Mouse (Mus musculus) spleen, postnatal 36 days (tissue): ENCODE results near the gene Aldh1a2.

ENCODE experiments used
- DNase-seq, 2 experiments: peaks; one replicate each; pipeline ENCODE4 v3.0.0; 2022; ENCODE audit warnings: low spot score in 2 of 2, mixed read lengths in 1 of 2

The Aldh1a2 gene

DNA sequence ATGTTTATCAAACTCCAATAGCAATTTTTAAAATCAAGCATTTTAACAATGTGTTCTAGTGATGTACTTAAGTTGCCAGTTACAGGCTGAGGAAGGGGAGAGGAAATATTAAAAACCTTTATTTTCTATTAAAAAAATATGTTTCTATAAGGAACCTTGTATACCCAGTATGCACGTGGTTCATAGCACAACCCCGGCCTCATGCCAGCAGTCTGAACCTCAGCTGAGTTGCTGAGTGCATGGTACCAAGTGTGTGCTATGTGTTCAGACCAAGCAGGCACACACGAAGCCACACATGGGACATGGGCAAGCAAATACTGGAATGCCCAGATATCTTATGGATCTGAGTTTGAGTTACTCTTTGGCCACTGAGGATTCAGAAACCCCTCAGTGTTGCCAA is 74.2 kb downstream of the Aldh1a2 start:
- no peak for DNase-seq

DNA sequence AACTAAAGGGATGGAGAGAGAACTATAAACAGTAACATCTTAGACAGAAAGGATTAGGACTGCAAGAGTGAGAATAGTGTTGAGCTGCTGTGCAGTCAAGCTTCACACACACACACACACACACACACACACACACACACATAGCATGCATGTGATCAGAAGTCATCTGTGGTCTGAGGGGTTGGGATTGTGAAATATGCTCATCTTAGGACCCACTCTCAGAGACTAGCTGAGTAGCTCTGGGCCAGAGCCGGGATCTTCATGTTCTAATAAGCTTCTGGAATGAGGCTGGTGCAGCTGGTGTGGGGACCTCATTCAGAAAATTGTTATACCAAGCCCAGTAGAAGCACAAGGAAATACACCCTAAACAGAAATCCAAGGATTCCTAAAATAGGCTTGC is 75.1 kb downstream of the Aldh1a2 start:
- DNase-seq: no peak

DNA sequence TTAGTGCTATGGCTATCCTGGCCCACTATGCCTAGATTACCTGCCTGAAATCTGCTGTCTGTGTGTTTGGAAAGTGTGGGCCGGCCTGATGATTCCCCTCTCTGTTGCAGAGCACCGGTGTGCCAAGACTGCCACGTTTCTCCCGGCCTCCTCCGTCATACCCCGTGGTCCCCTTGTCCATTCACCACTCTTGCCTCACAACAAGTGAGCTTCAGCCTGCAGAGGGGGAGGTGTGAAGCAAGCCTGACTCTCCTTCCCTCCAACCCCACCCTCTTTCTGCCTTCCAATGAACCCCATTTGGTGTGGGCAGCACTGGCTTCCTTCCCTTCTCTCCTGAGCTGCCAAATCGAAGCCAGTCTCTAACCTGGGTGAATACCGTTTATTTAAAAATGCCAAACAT is 79.9 kb downstream of the Aldh1a2 start:
- no peak for DNase-seq

DNA sequence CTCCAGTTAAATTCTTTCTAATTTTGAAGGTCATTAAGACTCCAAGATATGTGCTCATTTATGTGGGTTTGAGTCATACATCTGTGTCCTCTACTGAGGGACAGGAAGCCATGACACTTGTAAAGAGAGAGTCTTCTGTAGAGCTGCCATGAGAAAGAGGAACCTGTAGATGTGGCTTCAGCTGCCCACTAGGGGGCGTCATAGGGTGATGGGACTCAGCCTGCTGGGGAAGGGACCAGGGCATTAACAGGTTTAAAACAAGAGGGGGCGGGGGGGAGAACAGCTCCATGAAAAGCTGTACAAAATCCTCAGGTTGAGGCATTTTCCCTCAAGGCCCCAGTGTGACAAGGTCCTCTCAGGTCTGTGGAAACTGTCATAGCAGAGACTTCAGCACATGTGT is 88.0 kb downstream of the Aldh1a2 start:
- no peak for DNase-seq

DNA sequence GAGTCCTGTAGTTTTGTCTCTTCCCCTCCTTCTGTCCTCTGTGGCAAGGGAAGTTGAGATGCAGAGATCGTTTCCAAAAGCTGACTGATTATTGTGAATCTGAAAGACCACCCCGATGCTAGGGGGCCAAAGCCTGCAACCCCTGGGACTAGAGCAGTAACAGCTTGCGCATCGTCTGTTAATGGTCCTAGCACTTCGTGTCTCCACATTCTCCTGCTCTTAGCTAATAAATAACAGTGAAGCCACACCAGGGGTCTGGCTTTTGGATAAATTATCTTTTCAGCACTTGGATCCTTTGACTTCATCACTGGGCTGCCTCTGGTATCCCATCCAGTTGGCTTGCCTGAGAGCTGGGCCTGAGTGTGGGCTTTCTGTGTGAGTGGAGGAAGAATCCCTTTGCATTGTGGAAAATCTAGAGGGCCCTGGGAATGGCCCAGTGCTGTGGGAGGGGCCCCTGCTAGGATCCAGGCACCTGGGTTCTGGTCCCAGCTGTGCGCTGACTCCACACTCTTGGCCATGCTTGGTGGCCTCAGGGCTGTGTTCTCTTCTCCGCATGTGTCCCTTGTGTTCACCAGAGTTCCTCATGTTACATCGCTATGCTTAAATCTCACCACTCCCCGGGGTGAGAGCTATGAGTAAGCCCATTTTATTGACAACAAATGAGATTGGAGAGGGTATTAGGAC is 91.7 kb downstream of the Aldh1a2 start:
- DNase-seq: no peak

DNA sequence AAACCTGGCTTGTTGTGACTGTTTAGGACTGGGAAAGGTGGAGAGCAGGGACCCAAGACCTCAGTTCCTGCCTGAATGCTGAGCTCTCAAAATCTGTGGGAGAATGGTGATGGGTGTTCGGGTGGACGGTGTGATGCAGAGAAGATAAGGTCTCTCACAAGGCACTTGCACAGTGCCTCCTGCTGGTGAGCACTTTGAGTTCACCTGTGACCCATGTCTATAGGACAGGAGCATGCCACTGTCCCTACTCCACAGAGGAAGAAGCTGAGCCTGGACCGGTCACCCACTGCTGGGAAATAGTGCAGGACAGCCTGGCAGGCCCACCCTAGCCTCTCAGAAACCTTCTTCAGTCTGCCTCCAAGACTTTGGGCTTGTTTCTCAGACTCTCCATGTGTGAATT is 100.4 kb downstream of the Aldh1a2 start:
- no peak for DNase-seq

DNA sequence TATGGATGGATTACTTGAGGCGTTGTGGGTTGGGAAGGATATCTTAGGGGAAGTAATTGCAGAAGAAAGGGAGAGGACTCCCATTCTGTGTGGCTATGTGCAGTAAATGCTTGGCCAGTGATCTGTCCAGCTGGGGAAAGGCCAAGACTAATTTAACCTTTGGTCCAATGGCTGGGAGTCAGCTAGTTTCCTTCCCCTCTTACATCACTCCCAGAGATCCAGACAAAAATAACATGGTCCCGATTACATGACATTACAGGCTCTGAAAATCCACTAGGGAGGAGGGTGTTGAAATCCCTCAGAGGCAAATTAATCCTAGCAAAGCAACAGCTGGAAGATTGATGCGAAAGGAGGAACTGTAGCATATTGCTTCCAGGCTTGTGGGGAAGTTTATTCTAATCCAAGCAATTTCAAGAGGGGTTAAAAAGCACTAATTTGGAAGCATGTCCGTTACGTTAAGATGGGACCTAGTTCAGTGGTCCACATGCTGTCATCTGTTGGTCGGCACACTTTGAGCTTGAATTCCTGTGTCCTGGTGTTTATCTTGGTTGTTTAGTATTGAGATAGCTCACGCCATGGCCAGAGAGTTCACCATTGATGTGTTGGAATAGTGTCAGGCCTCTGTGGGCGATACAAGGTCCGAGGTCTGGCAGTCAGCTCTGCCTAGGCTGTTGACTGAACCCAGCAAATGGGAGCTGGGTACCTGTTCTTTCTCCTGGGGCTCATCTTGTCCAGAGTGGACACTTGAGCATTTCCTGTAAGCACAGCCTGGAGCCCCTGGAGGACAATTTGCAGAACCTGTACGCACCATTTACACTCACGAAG is 101.7 kb downstream of the Aldh1a2 start:
- no peak for DNase-seq

DNA sequence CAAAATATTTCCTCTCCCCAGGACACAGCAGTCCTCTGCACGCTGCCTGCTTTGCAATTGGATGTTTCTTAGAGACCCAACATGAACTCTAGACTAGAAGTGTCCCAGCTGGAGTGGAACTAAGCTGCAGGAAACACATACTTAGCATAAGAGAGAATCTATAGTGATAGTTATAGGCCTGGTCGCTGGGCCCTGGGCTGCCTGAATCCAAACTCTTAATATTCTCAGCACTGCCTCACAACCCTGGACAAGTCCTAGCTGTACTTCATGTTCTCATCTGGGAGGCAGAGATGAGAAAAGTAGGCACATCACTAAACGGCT is 102.3 kb downstream of the Aldh1a2 start:
- no peak for DNase-seq

DNA sequence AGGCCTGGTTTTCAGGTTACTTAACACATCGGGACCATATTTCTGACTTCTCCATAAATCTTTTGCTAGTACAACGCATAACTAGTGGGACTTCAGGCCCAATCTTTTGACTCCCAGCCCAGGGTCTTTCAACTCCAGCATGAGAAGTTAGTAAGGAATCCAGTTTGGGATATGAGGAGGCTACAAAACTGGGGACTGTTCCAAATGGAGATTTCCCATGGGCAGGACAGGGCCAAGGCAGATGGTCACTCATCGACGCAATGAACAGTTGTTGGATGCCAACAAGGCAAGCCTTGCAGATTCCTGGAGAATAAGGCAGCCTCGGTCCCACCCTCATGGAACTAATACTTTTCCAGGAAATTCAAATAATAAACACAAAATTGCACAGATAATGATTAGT is 104.2 kb downstream of the Aldh1a2 start:
- DNase-seq: no peak

DNA sequence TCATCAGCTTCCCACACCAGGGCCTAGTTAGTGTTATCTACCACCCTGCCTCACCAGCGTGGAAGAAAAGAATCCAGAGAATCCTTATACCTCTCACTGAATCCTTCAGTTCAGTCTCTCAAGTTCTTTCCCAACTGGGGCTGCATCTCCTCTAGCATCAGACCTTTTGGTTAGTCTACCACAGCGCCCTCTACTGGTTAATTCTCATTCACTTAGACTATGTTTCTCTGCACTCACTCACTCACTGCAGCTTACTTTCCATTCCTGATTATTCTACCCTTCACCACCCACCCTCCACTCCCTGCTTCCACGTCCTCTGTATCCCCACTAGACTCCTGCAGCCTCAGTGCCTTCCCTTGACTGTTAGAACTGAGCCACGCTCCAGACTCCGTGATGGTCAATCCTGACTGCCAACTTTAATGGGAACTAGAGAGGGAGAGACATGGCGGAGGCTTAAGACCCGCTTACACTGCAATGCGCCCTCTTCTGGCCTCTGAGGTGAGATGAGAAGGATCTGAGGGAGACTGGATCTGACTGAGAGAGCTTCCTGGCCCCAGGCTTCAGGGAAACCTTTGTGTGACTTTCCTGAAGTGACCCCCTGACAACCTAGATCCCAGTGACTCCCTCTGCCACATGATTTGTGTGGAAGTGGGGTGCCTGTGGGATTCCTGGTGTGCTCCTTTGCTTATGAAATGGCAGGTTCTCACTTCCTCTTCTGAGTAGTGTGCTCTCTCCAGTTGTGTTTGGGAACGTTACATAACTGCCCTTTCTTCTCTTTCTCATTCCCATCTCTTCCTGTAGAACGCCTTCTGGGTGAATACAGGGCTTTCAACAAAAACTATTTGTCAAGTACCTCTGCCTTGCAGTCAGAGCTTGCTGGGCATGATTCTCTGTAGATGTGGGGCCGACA is 104.9 kb downstream of the Aldh1a2 start:
- DNase-seq: no peak

DNA sequence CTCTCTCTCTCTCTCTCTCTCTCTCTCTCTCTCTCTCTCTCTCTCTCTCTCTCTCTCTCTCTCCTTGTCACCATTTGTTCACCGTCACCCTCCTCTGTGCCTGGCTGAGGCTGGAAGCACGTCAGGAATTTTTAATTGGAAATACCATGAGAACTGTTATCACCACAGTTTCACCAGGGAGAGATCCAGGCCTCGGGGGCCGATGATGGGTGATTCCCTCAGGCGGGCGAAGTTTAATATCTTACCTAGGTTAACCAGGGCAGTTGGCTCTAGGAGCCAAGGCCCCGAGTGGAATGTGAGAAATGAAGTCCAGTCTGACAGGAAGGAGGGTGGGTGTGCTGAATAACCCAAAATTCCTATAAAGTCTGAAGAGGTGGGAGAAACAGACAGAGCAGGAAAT is 105.8 kb downstream of the Aldh1a2 start:
- no peak for DNase-seq

DNA sequence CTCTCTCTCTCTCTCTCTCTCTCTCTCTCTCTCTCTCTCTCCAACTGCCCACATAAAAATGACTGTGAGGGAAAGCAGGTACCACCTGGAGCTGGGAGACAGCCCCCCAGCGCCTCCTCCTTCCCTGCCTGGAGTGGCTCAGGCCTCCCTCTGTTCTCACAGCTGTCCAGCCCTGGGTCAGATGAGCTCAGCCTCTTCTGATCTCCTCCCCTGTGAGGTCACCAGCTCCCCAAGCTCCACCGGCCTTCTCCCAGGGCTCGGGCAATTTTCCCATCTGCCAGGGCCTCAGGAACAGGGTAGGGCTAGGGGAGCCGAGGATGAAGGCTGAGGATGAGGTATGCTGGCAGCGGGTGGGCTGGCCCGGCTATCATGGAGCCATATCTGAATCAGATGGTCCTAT is 106.3 kb downstream of the Aldh1a2 start:
- no peak for DNase-seq

DNA sequence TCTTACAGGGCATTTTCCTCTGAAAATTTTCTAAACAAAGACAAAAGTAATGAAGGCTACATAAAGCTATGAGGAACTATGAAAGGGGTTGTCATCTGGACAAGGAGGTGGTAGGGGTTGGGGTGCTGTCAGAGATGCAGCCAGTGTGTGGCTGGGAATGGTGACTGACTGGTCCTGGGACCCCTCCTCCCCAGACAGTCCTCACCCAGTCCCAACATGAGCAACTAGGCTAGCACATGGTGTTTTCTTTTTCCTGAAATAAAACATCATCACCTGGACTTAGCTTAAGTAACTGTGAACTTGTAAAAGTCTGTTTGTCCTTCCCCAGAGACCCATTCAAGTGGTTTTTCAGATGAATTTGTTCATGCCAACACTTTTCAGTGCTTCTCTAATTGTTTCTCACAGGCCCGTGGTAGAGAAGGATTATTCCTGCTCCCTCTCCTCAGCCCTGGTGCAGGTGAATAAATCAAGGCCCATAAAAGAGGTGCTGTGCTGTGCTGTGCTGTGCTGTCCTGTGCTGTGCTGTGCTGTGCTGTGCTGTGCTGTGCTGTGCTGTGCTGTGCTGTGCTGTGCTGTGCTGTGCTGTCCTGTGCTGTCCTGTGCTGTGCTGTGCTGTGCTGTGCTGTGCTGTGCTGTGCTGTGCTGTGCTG is 107.8 kb downstream of the Aldh1a2 start:
- no peak for DNase-seq

DNA sequence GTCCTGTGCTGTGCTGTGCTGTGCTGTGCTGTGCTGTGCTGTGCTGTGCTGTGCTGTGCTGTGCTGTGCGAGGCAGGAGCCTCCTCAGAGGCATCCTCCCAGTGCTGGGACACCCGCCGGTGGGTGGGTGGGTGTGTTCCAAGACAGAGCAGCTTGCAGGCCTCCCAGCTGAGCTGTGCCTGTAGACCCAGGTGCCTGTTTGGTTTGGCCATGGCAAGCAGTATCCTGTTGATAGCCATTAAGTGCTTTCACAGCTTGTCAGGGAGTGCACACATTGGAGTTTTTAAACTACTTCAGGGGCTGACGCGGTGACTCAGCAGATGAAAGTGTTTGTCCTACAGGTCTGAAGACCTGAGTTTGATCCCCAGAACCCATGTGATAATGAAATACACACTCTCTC is 108.5 kb downstream of the Aldh1a2 start:
- DNase-seq: no peak

DNA sequence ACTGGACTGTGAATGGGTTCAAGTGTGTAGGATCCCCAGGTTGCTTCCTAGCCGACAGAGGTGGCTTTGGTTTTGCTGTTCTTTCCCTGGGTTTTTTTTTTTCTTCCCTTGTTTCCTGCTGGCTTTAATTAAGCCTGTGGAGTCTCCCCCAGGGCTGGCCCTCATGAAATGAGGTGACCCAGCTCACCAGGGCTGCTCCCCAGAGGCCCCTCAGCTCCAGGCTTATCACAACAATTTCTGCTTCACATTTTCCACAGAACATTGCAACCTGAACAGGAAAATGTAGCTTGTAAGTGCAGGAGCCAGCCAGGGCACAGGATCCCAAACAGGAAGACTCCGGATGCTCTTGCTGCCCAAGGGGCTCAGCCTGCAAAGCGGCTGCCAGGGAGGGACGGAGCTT is 110.7 kb downstream of the Aldh1a2 start:
- no peak for DNase-seq

DNA sequence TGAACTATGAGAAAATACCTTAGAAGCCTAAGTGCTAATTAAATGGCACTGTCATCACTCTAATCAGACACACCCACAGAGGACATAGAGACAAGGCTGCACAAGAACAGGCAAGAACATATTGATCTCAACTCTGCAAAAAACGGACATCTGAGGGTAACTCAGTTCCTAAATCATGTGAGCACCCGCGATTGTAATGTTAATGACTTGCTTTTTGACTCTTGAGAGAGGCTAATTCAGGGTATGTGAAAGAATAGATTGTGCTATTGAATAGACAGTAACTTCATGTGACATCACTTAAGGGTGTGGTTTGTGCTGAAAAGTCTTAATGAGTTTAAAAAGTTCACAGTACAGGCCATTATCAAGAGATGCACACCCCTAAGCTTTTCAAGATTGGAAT is 116.1 kb downstream of the Aldh1a2 start:
- DNase-seq: no peak

DNA sequence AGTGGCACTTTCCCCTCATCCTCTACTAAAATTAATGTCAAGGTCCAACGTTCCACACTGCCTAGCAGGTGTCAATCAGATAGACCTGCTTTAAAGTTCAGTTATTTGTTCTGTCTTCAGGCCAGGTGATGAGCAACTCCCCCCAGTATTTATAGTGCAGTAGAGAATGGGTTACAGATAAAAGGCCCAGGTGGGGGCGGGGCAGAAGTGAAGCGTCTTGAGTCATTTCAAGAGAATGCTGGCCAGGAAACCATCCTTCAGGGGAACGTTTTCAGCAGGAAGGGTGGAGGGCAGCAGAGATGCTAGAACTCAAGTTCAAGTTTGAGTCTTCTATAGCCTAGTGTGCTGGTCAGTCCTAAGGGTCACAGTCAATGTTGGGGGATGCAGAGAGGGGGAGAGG is 121.1 kb downstream of the Aldh1a2 start:
- DNase-seq: no peak

DNA sequence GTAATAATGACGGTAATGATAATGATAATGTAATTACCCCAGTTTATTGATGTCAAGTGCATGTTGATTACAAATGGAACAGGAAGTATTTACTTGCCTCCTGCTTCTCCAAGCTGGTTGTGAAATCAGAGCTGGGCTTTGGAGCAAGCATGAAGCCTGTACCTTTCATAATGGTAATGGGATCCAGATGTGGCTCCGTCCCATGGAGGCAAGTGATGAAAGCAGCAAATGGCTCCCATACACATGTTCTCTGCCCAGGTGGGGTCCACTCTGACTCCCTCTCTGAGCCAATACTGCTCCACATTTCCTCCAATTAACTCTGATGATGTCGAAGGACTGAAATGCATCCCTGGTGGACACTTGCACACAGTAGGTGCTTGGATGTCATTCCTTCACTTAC is 121.8 kb downstream of the Aldh1a2 start:
- DNase-seq: no peak

DNA sequence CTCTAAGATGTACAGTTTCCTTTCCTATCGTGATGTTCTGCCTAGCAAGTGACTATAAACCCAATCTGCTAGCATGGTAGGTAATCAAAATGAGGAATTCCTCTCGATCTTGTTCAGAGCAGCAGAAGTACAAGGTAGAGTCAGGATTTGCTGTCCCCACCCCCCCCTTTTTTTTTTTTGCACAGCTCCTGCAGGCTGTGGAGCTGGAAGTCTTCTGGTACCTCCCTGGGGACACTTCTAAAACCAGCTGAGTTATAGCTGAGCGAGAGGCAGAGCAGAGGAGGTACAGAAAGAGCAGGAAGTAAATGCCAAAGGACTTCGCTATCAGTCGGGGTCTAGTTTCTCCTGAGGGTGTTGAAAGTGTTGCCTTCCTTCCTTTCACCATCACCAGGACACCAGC is 124.5 kb downstream of the Aldh1a2 start:
- DNase-seq: no peak
